Mouse (Mus musculus): Measurements from ENCODE around the gene Carmil1.

- TF ChIP-seq CTCF (IDR thresholded peaks at IDR 0.05; ENCODE audit: borderline replicate concordance, insufficient read depth, low read length), result no peak
- TF ChIP-seq POLR2A (IDR thresholded peaks at IDR 0.05; ENCODE audit: low read depth, low read length), result no peak
These were observed 178.3 kb downstream of the Carmil1 start for GRCm38 (mm10) chr13:24102256-24102655.
